Comparison of ENCODE assay signal across 13 mouse cellular contexts in genomic region chr12:91734246-91735027, GRCm38 (mm10). TPM values are rescaled to one million over a fixed set of nuclear protein-coding genes. Genes with fewer than 3 reads are reported as not detected.
DNase-seq lines count a peak whose midpoint lies in the region; ATAC-seq lines count a peak whose summit lies in the region.
"Had no signal": no experiment of that assay in that cellular context is flagged by ENCODE, and none has a peak within 500 bp of the region (broad histone marks: within the 10 kb centered on the region; RNA-seq: fewer than 3 reads in every experiment).

No protein-coding gene starts in this region.

- no peaks in the 10 kb centered on the region for H3K27me3 ChIP-seq in heart, embryonic 14.5 days (ENCODE audit: control insufficient read depth, insufficient read depth, low read length)
- no peaks in the 10 kb centered on the region for H3K27me3 ChIP-seq in kidney, embryonic 14.5 days (ENCODE audit: control insufficient read depth, insufficient read depth, low read length)

- H3K9me3 ChIP-seq in heart, embryonic 14.5 days (ENCODE audit: control insufficient read depth, low read length): no peaks in the 10 kb centered on the region
- H3K9me3 ChIP-seq in kidney, embryonic 14.5 days (ENCODE audit: control insufficient read depth, low read length): no peaks in the 10 kb centered on the region
- H3K9me3 ChIP-seq: heart, embryonic 10.5 days had no signal

- no peak overlapping the region for H3K4me3 ChIP-seq in heart, embryonic 14.5 days (ENCODE audit: control insufficient read depth in 1 of 2, insufficient read depth in 1 of 2, low read depth in 1 of 2, low read length in 2 of 2)
- H3K4me3 ChIP-seq in kidney, embryonic 14.5 days (ENCODE audit: low read length): no peak overlapping the region
- H3K4me3 ChIP-seq: erythroblast, embryonic 14.5 days; heart, embryonic 10.5 days; myocyte had no signal

- no peak for DNase-seq in heart, postnatal 36 days
- peak; percentile 24 to 34 for DNase-seq in B cell, adult 2 months
- no peak for DNase-seq in layer of hippocampus, adult 9-11 months
- DNase-seq in layer of hippocampus, adult 9-10 months (ENCODE audit: low spot score): no peak
- no peak for DNase-seq in frontal cortex, postnatal 36 days (ENCODE audit: low spot score in 2 of 2)
- DNase-seq: cerebellum, adult 11 months; layer of hippocampus, postnatal 36 days had no signal

- peaks cover 6 to 14% of the 10 kb centered on the region in 2 experiments for H3K4me1 ChIP-seq in heart, embryonic 14.5 days (ENCODE audit: control insufficient read depth in 2 of 2, insufficient read depth in 2 of 2, low read length in 2 of 2)
- peaks cover 4% of the 10 kb centered on the region; the same call in 1 of the 2 replicates for H3K4me1 ChIP-seq in kidney, embryonic 14.5 days (ENCODE audit: control insufficient read depth, insufficient read depth, low read length)

- intact Hi-C loops in heart, postnatal 36 days (cut with DNase I): loop anchor here (5.0 kb wide), 1 partner anchor 53 kb away; the partner anchor contains the start of gene Ston2

- 40% methylated on average over 15 of the region's 15 CpGs for WGBS in heart, embryonic 14.5 days
- 56% methylated on average over 15 of the region's 15 CpGs for WGBS in kidney, embryonic 14.5 days

- peak overlapping the region; percentile 25 to 33; a peak in 2 of 4 replicates for H3K27ac ChIP-seq in heart, embryonic 14.5 days (replicated peaks in 1 of 2; ENCODE audit: control insufficient read depth in 1 of 2, insufficient read depth in 1 of 2, low read depth in 2 of 2, low read length in 2 of 2)
- peak overlapping the region; percentile 2; the same call in 1 of the 2 replicates for H3K27ac ChIP-seq in kidney, embryonic 14.5 days (ENCODE audit: low read depth, low read length)
- H3K27ac ChIP-seq: heart, embryonic 10.5 days had no signal

- H3K9ac ChIP-seq in heart, embryonic 14.5 days (ENCODE audit: low read length): no peak overlapping the region
- no peak overlapping the region for H3K9ac ChIP-seq in kidney, embryonic 14.5 days (ENCODE audit: low read depth, low read length)

- H3K4me2 ChIP-seq in heart, embryonic 14.5 days (ENCODE audit: low read length): no peak overlapping the region
- H3K4me2 ChIP-seq in kidney, embryonic 14.5 days (replicated peaks; ENCODE audit: low read depth, low read length): no peak overlapping the region

- ATAC-seq in heart, embryonic 14.5 days (ENCODE audit: insufficient number of reproducible peaks, insufficient read depth, low FRiP score, low read depth): no peak
- ATAC-seq in kidney, embryonic 14.5 days (ENCODE audit: low FRiP score, low TSS enrichment): peak; percentile 72; the same call in 1 of the 2 replicates
- peak; percentile 53 for ATAC-seq in megakaryocyte-erythroid progenitor cell, adult 5-6 weeks (replicated peaks; ENCODE audit: low FRiP score, low TSS enrichment, poor library complexity, severe bottlenecking)

- no peaks in the 10 kb centered on the region for H3K36me3 ChIP-seq in heart, embryonic 14.5 days (ENCODE audit: control insufficient read depth, insufficient read depth, low read length)
- no peaks in the 10 kb centered on the region for H3K36me3 ChIP-seq in kidney, embryonic 14.5 days (ENCODE audit: control insufficient read depth, insufficient read depth, low read length)
- H3K36me3 ChIP-seq: heart, embryonic 10.5 days had no signal

RNA-seq across cellular contexts. Expression of gene Ston2, which starts 53.8 kb away (rescaled TPM):
- 0.85 and 1.5 TPM in 2 replicates for polyA plus RNA-seq in heart, embryonic 14.5 days (2014; fragmentation: Nextera tagmentation; extraction: Ambion mirVana)
- 1 to 10 TPM; 3.7 to 3.8 TPM for total RNA-seq in heart, postnatal 36 days (2021)
- 7.8 and 13.4 TPM in 2 replicates for polyA plus RNA-seq in kidney, embryonic 14.5 days (2014; fragmentation: Nextera tagmentation; extraction: Ambion mirVana)
- 5.3 and 10.7 TPM in 2 replicates for total RNA-seq in megakaryocyte-erythroid progenitor cell, adult 5-6 weeks (2014; fragmentation: Nextera tagmentation)
- total RNA-seq in megakaryocyte-erythroid progenitor cell, adult 5-6 weeks (2017): 0.53 and 2.7 TPM in 2 replicates

Comparison
In these comparisons a context has a peak if more than half of its experiments do, and no peak if none do; other contexts are left out.
1. DNase-seq: peak in B cell, adult 2 months (2 of 2); none in heart, postnatal 36 days (0 of 2), layer of hippocampus, adult 9-11 months (single experiment), layer of hippocampus, adult 9-10 months (single experiment) and frontal cortex, postnatal 36 days (0 of 2).